Mouse (Mus musculus): ENCODE measurements at regions not wholly inside any gene's neighbourhood (a gene's known extent, or its start where the extent isn't known, plus 50 kb on each side); places are given as distances from the start of the nearest gene placed in this dataset.

DNA sequence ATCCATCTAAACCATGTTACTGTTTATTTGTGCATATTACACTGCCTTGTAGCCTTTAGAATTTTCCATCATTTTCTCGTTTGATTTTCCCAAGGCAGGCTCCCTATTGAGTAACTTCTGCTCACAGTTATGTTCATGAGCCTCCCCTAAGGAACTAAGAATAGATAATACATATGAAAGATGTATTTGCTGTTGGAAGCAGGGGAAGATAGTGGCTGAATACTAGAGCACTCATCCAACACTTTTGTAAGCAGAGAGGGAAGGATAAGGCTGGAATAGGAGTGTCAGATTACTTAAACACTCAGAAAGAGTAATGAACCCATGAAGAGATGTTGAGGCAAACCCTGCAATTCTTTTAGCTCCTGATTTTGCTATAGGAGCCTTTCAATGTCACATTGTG, 1055.1 kb downstream of the Brinp1 start:
- TF ChIP-seq ZC3H11A (IDR thresholded peaks at IDR 0.05; ENCODE audit: borderline replicate concordance, low read depth, low read length): no peak
- no peak for TF ChIP-seq CHD2 (IDR thresholded peaks at IDR 0.05; ENCODE audit: low read depth, low read length)
- TF ChIP-seq HCFC1 (IDR thresholded peaks at IDR 0.05; ENCODE audit: borderline replicate concordance, insufficient read depth, low read length): no peak

All from ES-E14 (cell line).